Mouse (Mus musculus) hindbrain, embryonic 13.5 days (tissue): ENCODE data around the gene Tcam1. TPM values are rescaled to one million over a fixed set of nuclear protein-coding genes. Genes with fewer than 3 reads are reported as not detected.

Source experiments
- ATAC-seq: fragments of 200-750 bp; cut with Nextera tagmentation; 2 replicates; pipeline ENCODE4 v1.8.0; 2017; ENCODE audit warnings: moderate TSS enrichment; ENCODE audit not compliant: low FRiP score
- H3K27ac ChIP-seq: fragments of 300-500 bp; sonication (generic); 2 replicates; pipeline ENCODE4 v1.5.1; 2015; ENCODE audit warnings: inconsistent platforms, mild to moderate bottlenecking, moderate library complexity
- H3K27me3 ChIP-seq: fragments of 300-500 bp; sonication (generic); 2 replicates; pipeline ENCODE4 v1.6.1; 2015; ENCODE audit warnings: mild to moderate bottlenecking, inconsistent platforms
- H3K36me3 ChIP-seq: fragments of 300-500 bp; sonication (generic); 2 replicates; pipeline ENCODE4 v1.6.1; 2015; ENCODE audit warnings: mild to moderate bottlenecking, inconsistent platforms
- H3K4me1 ChIP-seq: fragments of 300-500 bp; sonication (generic); replicated peaks from 2 replicates; pipeline ENCODE4 v1.6.1; 2015; ENCODE audit warnings: inconsistent platforms
- H3K4me2 ChIP-seq: fragments of 300-500 bp; sonication (generic); 2 replicates; pipeline ENCODE4 v1.6.1; 2015; ENCODE audit warnings: inconsistent platforms, mild to moderate bottlenecking, moderate library complexity
- H3K4me3 ChIP-seq: fragments of 300-500 bp; sonication (generic); 2 replicates; pipeline ENCODE4 v1.5.1; 2015; ENCODE audit warnings: mild to moderate bottlenecking, inconsistent platforms
- H3K9ac ChIP-seq: fragments of 300-500 bp; sonication (generic); 2 replicates; pipeline ENCODE4 v1.6.1; 2015; ENCODE audit warnings: mild to moderate bottlenecking, inconsistent platforms
- H3K9me3 ChIP-seq: fragments of 300-500 bp; sonication (generic); 2 replicates; pipeline ENCODE4 v1.6.1; 2016; ENCODE audit warnings: inconsistent platforms
- WGBS: fragments of 180-500 bp; shearing (Covaris S2); methylation state at CpG from one replicate; pipeline ENCODE4 v1.1.7; 2015; 5-methylcytosine and 5-hydroxymethylcytosine counted together
- polyA plus RNA-seq: library from polyadenylated mRNA; unstranded; fragments of >200 nt; fragmentation: Nextera tagmentation; extraction: Ambion mirVana; gene quantifications from 2 replicates; pipeline ENCODE4 v1.2.1, GENCODE M21; 2015

The Tcam1 gene
- polyA plus RNA-seq, 1 experiment from 2014 or later: 0.12 TPM

- Histone ChIP-seq H3K27me3 (no peaks in the 10 kb centered on the region), H3K36me3 (no peaks in the 10 kb centered on the region), H3K4me3 (no peak overlapping the region), H3K4me2 (no peak overlapping the region), H3K9me3 (no peaks in the 10 kb centered on the region), H3K27ac (no peak overlapping the region), H3K4me1 (0 out of 2 replicates have a peak, but pooled peaks cover 5% of the 10 kb centered on the region), H3K9ac (no peak overlapping the region)
- 77% methylated on average over 5 of the region's 5 CpGs for WGBS
- ATAC-seq: no peak
Observed at GRCm38 (mm10) chr11:106328521-106328920, 52.0 kb downstream of the Tcam1 start.

- H3K4me3 ChIP-seq: no peak overlapping the region
- H3K27ac ChIP-seq: no peak overlapping the region
- 0 out of 2 replicates have a peak, but pooled peaks cover 5% of the 10 kb centered on the region for H3K4me1 ChIP-seq
- 82% methylated on average over 6 of the region's 6 CpGs for whole genome bisulfite sequencing
- no peak overlapping the region for H3K4me2 ChIP-seq
- H3K36me3 ChIP-seq: no peaks in the 10 kb centered on the region
- H3K27me3 ChIP-seq: no peaks in the 10 kb centered on the region
- ATAC-seq: no peak
- H3K9ac ChIP-seq: no peak overlapping the region
- no peaks in the 10 kb centered on the region for H3K9me3 ChIP-seq
Observed at GRCm38 (mm10) chr11:106329128-106329527, 52.7 kb downstream of the Tcam1 start.

GRCm38 (mm10) chr11:106329682-106330081, 53.2 kb downstream of the Tcam1 start:
- Histone ChIP-seq H3K36me3 (no peaks in the 10 kb centered on the region), H3K4me1 (0 out of 2 replicates have a peak, but pooled peaks cover 5% of the 10 kb centered on the region), H3K4me2 (no peak overlapping the region), H3K9ac (no peak overlapping the region), H3K9me3 (no peaks in the 10 kb centered on the region), H3K27ac (no peak overlapping the region), H3K27me3 (no peaks in the 10 kb centered on the region), H3K4me3 (no peak overlapping the region)
- ATAC-seq: no peak
- WGBS: 70% methylated on average over 7 of the region's 7 CpGs

- 49% methylated on average over 4 of the region's 4 CpGs for WGBS
- H3K27me3 ChIP-seq: no peaks in the 10 kb centered on the region
- ATAC-seq: no peak
- H3K4me1 ChIP-seq: 0 out of 2 replicates have a peak, but pooled peaks cover 5% of the 10 kb centered on the region
- H3K4me2 ChIP-seq: no peak overlapping the region
- H3K27ac ChIP-seq: no peak overlapping the region
- H3K36me3 ChIP-seq: no peaks in the 10 kb centered on the region
- H3K9me3 ChIP-seq: no peaks in the 10 kb centered on the region
- no peak overlapping the region for H3K9ac ChIP-seq
- H3K4me3 ChIP-seq: no peak overlapping the region
Observed at GRCm38 (mm10) chr11:106332458-106332857, 56.0 kb downstream of the Tcam1 start.

- H3K36me3 ChIP-seq: no peaks in the 10 kb centered on the region
- no peak overlapping the region for H3K4me3 ChIP-seq
- H3K9me3 ChIP-seq: no peaks in the 10 kb centered on the region
- 0 out of 2 replicates have a peak, but pooled peaks cover 8% of the 10 kb centered on the region for H3K4me1 ChIP-seq
- no peak for ATAC-seq
- H3K27ac ChIP-seq: no peak overlapping the region
- H3K27me3 ChIP-seq: no peaks in the 10 kb centered on the region
- 14% methylated on average over 2 of the region's 2 CpGs for WGBS
- H3K4me2 ChIP-seq: no peak overlapping the region
- no peak overlapping the region for H3K9ac ChIP-seq
Observed at GRCm38 (mm10) chr11:106334066-106334465, 57.6 kb downstream of the Tcam1 start.

GRCm38 (mm10) chr11:106338029-106338428, 61.6 kb downstream of the Tcam1 start:
- H3K4me2 ChIP-seq: no peak overlapping the region
- H3K4me3 ChIP-seq: no peak overlapping the region
- no peak overlapping the region for H3K9ac ChIP-seq
- no peaks in the 10 kb centered on the region for H3K27me3 ChIP-seq
- H3K27ac ChIP-seq: no peak overlapping the region
- no peak for ATAC-seq
- no peaks in the 10 kb centered on the region for H3K36me3 ChIP-seq
- 80% methylated on average over 5 of the region's 5 CpGs for WGBS
- H3K9me3 ChIP-seq: no peaks in the 10 kb centered on the region
- 0 out of 2 replicates have a peak, but pooled peaks cover 3% of the 10 kb centered on the region for H3K4me1 ChIP-seq

Other genes with a start within 250 kb of the Tcam1 start
- gene Dcaf7, start 239.8 kb upstream of the Tcam1 start, polyA plus RNA-seq: 117 and 123 TPM in 2 replicates
- gene Taco1, start 210.6 kb upstream of the Tcam1 start, polyA plus RNA-seq: 8.1 and 8.4 TPM in 2 replicates
- gene Map3k3, start 192.1 kb upstream of the Tcam1 start, polyA plus RNA-seq: 15.1 and 15.7 TPM in 2 replicates
- gene Gm10840, start 115.8 kb upstream of the Tcam1 start, polyA plus RNA-seq: not detected in 2 replicates
- gene Limd2, start 115.8 kb upstream of the Tcam1 start, polyA plus RNA-seq: 197 and 211 TPM in 2 replicates
- 31.2 and 34.2 TPM in 2 replicates for gene Strada, start 74.5 kb upstream of the Tcam1 start, polyA plus RNA-seq
- gene Ccdc47, start 60.3 kb upstream of the Tcam1 start, polyA plus RNA-seq: 97.0 and 106 TPM in 2 replicates
- gene Ddx42, start 59.7 kb upstream of the Tcam1 start, polyA plus RNA-seq: 92.0 and 96.2 TPM in 2 replicates
- 37.4 and 38.3 TPM in 2 replicates for gene Ftsj3, start 20.6 kb upstream of the Tcam1 start, polyA plus RNA-seq
- 339 and 341 TPM in 2 replicates for gene Psmc5, start 20.5 kb upstream of the Tcam1 start, polyA plus RNA-seq
- gene Smarcd2, start 3.7 kb upstream of the Tcam1 start, polyA plus RNA-seq: 14.3 and 16.0 TPM in 2 replicates
- gene Gh, start 25.2 kb downstream of the Tcam1 start, polyA plus RNA-seq: not detected in 2 replicates
- gene Cd79b, start 38.1 kb downstream of the Tcam1 start, polyA plus RNA-seq: 1.2 and 1.4 TPM in 2 replicates
- 0.03 TPM in 1 of 2 replicates, not detected in the other for gene Scn4a, start 76.6 kb downstream of the Tcam1 start, polyA plus RNA-seq
- not detected in 2 replicates for gene Prr29, start 88.8 kb downstream of the Tcam1 start, polyA plus RNA-seq
- gene Icam2, start 111.4 kb downstream of the Tcam1 start, polyA plus RNA-seq: 12.8 and 13.8 TPM in 2 replicates
- 5.9 and 6.1 TPM in 2 replicates for gene Ern1, start 211.2 kb downstream of the Tcam1 start, polyA plus RNA-seq